Mouse (Mus musculus) cerebellum, adult 2 months (tissue): ENCODE results near the gene Samhd1.

Source experiments
- CTCF ChIP-seq: fragments of 200-500 bp; IDR thresholded peaks from 2 replicates; pipeline ENCODE4 v1.5.1; 2011; ENCODE audit warnings: low read depth, mild to moderate bottlenecking, control low read depth, low read length, moderate library complexity, borderline replicate concordance; ENCODE audit not compliant: insufficient read depth
- POLR2A ChIP-seq: fragments of 200-500 bp; IDR thresholded peaks from 2 replicates; pipeline ENCODE4 v1.6.1; 2011; ENCODE audit warnings: low read length, control low read depth, borderline replicate concordance; ENCODE audit not compliant: insufficient read depth

DNA sequence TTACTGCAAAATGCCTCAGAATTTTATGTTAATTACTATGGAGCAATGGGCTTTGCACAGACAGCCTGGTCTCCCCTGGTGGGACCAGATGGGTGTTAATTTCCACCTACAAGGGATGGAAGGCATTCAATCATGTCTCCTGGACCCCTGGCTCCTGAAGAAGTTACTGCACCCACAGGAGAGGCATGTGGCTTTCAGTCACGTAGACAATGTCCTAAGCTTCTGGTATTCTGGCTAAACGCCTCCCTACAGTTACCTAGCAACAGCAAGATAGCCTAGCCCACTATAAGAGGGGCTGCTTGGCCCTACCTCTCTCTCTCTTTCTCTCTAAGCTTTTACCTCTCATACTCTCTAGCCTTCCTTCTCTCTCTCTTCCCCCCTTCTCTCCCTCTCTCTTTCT, 32.8 kb downstream of the Samhd1 start:
- no peak for TF ChIP-seq CTCF
- no peak for TF ChIP-seq POLR2A
